Mouse (Mus musculus) bone marrow macrophage, adult 2 months (primary cell): ENCODE data around the gene Prss32.
A peak's percentile ranks its signal among the peaks of the same experiment; 100 is the strongest.

Experiments
- CTCF ChIP-seq: IDR thresholded peaks from 2 replicates; pipeline ENCODE4 v1.5.1; 2012; ENCODE audit warnings: low read depth, mild to moderate bottlenecking, low read length, moderate library complexity
- POLR2A ChIP-seq: IDR thresholded peaks from 2 replicates; pipeline ENCODE4 v1.6.1; 2012; ENCODE audit warnings: mild to moderate bottlenecking, low read depth, low read length, borderline replicate concordance

DNA sequence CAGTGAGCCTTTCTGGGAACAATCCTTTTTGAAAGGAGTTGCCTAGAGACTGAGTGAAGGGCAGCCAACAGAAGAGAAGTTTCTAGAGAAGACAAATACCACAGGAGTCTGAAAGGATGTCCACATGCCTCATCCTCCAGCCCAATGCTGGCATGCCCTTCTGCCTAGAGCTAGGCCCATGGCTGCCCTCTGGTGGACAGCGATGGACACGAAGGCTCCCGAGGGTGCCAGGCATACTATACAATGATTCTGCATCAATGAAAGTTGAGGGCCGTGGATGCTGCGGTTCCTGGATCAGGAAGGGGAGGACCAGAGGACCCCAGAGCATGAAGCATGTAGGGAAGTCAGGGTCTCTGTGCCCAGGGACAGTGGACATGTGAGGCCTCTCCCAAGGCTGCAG lies 9.6 kb downstream of the Prss32 start:
- TF ChIP-seq POLR2A (no peak), CTCF (peak; percentile 26; the same call in 1 of the 2 replicates)
